Mouse (Mus musculus) inflammation-experienced regulatory T-cells (primary cell): Measurements from ENCODE around the gene Mgll. TPM values are rescaled to one million over a fixed set of nuclear protein-coding genes. Genes with fewer than 3 reads are reported as not detected.

Experiments used
- polyA plus RNA-seq, 2 experiments: library from polyadenylated mRNA; unstranded; fragments of 100-300 nt; shearing (Covaris generic); gene quantifications; one replicate each; pipeline ENCODE4 v1.2.1; 2017

Gene Mgll
- polyA plus RNA-seq: 1 to 10 TPM in 1 of 2 experiments, under 1 TPM in 1; 0.20 to 3.9 TPM

DNA sequence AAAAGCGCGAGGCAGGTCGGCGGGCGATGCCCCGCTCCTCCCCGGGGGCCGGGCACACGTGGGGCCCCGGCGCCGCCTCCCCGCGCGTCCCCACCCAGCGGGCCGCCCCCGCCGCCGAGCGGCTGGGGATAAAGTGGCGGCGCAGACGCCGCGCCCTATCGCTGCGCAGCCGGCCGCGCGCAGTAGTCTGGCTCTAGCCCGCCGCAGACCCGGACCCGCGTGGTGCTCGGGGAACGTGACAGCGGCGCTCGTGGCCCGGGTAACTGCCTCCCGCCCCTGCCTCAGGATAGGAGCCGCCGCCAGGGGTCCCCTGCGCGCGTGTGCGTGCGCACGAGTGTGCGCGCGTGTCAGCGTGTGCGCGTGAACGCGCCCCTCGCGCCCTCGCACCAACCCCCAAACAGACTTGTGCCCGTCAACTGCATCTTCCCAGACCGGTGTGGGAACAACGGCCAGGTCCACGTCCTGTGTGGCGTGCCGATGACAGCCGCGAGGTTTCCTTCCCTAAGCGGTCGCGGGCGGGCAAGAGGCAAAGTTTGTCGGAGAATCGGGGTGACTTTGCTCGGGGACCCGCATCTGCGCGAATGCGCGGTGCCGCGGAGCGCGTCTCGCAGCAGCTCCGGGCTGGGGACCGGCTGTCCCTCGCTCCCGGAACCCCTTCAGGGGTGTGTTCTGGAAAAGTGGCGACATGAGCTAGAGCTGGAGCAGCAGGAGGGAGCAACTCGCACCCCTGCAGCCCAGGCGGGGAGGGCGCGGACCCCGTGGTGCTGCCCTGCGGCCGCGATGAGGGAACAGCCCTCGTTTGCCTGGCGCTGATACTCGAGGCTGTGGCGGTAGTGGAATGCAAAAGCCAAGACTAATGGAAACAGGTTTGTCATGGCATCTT lies at the start of gene Mgll:
Mgll (plus strand) TSS at position 100 of the 883 bp plus-strand sequence.

DNA sequence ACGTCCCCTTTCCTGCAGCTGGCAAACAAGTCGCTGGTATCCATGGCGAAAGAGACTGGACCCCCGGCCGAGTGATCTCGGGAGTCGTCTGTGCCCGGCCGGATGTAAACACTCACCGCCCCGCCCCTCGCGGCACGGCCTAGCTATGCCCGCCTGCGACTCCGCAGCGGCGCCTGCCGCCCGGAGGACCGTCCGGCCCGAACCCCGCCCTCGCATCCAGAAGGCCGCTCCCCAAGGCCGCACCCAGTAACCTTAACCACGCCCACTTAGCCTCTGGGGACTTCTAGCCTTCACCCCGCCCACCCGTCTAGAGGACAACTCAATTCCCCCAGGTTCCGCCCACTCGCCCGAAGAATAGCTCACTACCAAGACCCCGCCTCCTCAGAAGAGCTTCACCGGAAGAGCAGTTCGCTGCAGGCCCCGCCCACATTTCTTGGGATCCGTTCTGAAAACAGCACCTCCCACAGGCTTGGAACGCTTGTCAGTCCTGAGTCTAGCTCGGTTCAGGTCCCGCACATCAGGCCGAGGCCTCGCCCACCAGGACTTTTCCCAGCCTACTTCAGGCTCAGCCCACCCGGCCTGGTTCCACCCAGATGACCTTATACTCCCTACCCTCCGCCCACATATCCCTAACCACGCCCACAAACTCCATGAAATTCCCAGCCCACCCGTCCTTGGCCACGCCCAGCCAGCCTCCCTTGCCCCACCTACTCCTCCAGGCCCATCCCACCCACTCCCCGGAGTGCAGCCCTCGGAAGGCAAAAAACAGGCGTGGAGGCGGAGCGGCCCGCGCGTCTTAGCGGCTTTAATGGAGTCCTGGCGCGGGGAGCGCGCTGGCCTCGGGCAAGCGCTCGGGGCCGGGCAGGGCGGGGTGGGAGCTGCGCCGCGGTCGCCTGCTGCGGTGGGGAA lies 117.8 kb downstream of the Mgll start, which contains the start of gene Abtb1:
Abtb1 (minus strand) TSS at position 204 of the 909 bp plus-strand sequence.

GRCm38 (mm10) chr6:88874868-88875508 lies 150.8 kb downstream of the Mgll start, which contains the start of gene Podxl2:
TSS of gene Podxl2 (minus strand) at chr6:88875044.

Other genes starting within 250 kb of the Mgll start
- 100 to 1,000 TPM; 221 to 229 TPM for gene Sec61a1, start 205.5 kb upstream of the Mgll start, polyA plus RNA-seq
- gene Kbtbd12, start 86.5 kb upstream of the Mgll start, polyA plus RNA-seq: under 1 TPM in 1 of 2 experiments, not detected in 1; 0.04 TPM
- 10 to 100 TPM; 61.4 to 70.9 TPM for gene Abtb1, start 117.6 kb downstream of the Mgll start, polyA plus RNA-seq
- gene Podxl2, start 150.6 kb downstream of the Mgll start, polyA plus RNA-seq: 10 to 100 TPM in 1 of 2 experiments, under 1 TPM in 1; 0.78 to 10.6 TPM
- 10 to 100 TPM; 47.8 to 61.3 TPM for gene Mcm2, start 174.4 kb downstream of the Mgll start, polyA plus RNA-seq
- 100 to 1,000 TPM in 1 of 2 experiments, 10 to 100 TPM in 1; 93.3 to 127 TPM for gene Tpra1, start 177.8 kb downstream of the Mgll start, polyA plus RNA-seq